ENCODE assay signal across 8 mouse cellular contexts in genomic region chr7:4996003-4996895, GRCm38 (mm10). TPM values are rescaled to one million over a fixed set of nuclear protein-coding genes. Genes with fewer than 3 reads are reported as not detected.
A peak's percentile ranks its signal among the peaks of the same experiment; 100 is the strongest.
DNase-seq lines count a peak whose midpoint lies in the region; ATAC-seq and TF ChIP-seq lines count a peak whose summit lies in the region.

Gene Zfp579 (minus strand): TSS chr7:4996158.

- peak; percentile 56 for DNase-seq in c-Kit-positive CD71-negative TER-119-negative erythroid progenitor cells, embryonic 14.5 days (ENCODE audit: low read depth)
- DNase-seq in heart, postnatal 14 days: peak; percentile 91 to 97
- DNase-seq in large intestine, adult 2 months (ENCODE audit: low read depth, low spot score): peak; percentile 59
- peak; percentile 90 to 92 for DNase-seq in lung, adult 18-20 months
- DNase-seq in thymus, adult 18-20 months: peak; percentile 73 to 78

- intact Hi-C loops in heart, postnatal 14 days (cut with DNase I): loop anchor here (2.0 kb wide), 1 partner anchor 17 kb away; no protein-coding TSS in a partner anchor

- H3K27me3 ChIP-seq in ES-Bruce4 (ENCODE audit: control insufficient read depth, insufficient read depth, low read length, poor library complexity, severe bottlenecking): no peaks in the 10 kb centered on the region; the same call in 1 of the 2 replicates
- H3K27me3 ChIP-seq in forebrain, embryonic 15.5 days: no peaks in the 10 kb centered on the region
- no peaks in the 10 kb centered on the region for H3K27me3 ChIP-seq in neural tube, embryonic 15.5 days (replicated peaks)

- TF ChIP-seq CTCF in ES-Bruce4 (IDR thresholded peaks at IDR 0.05; ENCODE audit: low read depth, low read length): no peak

- H3K9me3 ChIP-seq in ES-Bruce4 (replicated peaks; ENCODE audit: control insufficient read depth, insufficient read depth, low read length, poor library complexity, severe bottlenecking): no peaks in the 10 kb centered on the region
- no peaks in the 10 kb centered on the region for H3K9me3 ChIP-seq in forebrain, embryonic 15.5 days
- H3K9me3 ChIP-seq in neural tube, embryonic 15.5 days (replicated peaks): no peaks in the 10 kb centered on the region

- no peak within 1 kb of the TSS for H3K27ac ChIP-seq in ES-Bruce4 (ENCODE audit: insufficient read depth, low read length)
- H3K27ac ChIP-seq in forebrain, embryonic 15.5 days (replicated peaks): peak within 1 kb of the TSS; percentile 72
- peak within 1 kb of the TSS; percentile 90 for H3K27ac ChIP-seq in neural tube, embryonic 15.5 days (replicated peaks)

- peak within 1 kb of the TSS; percentile 85 for H3K4me2 ChIP-seq in forebrain, embryonic 15.5 days (replicated peaks)
- H3K4me2 ChIP-seq in neural tube, embryonic 15.5 days: peak within 1 kb of the TSS; percentile 77

- peak; percentile 87 for ATAC-seq in forebrain, embryonic 15.5 days (replicated peaks)
- peak; percentile 88 for ATAC-seq in neural tube, embryonic 15.5 days (ENCODE audit: low FRiP score)

- no peaks in the 10 kb centered on the region for H3K4me1 ChIP-seq in ES-Bruce4 (ENCODE audit: control insufficient read depth, insufficient read depth, low read length)
- H3K4me1 ChIP-seq in forebrain, embryonic 15.5 days: peaks cover 34% of the 10 kb centered on the region
- H3K4me1 ChIP-seq in neural tube, embryonic 15.5 days: peaks cover 41% of the 10 kb centered on the region

- 0 out of 2 replicates have a peak, but pooled peaks have one; percentile 15 for TF ChIP-seq EP300 in ES-Bruce4 (IDR thresholded peaks at IDR 0.05; ENCODE audit: insufficient read depth, low read depth, low read length)

- peak within 1 kb of the TSS; percentile 73 for H3K9ac ChIP-seq in ES-Bruce4 (ENCODE audit: low read depth, poor library complexity, severe bottlenecking)
- peak within 1 kb of the TSS; percentile 88 for H3K9ac ChIP-seq in forebrain, embryonic 15.5 days (replicated peaks)
- H3K9ac ChIP-seq in neural tube, embryonic 15.5 days (replicated peaks): peak within 1 kb of the TSS; percentile 81

- H3K4me3 ChIP-seq in ES-Bruce4 (ENCODE audit: low read depth, low read length): peak within 1 kb of the TSS; percentile 92
- H3K4me3 ChIP-seq in forebrain, embryonic 15.5 days: peak within 1 kb of the TSS; percentile 72
- H3K4me3 ChIP-seq in neural tube, embryonic 15.5 days (replicated peaks): peak within 1 kb of the TSS; percentile 73

- no peaks in the 10 kb centered on the region for H3K36me3 ChIP-seq in ES-Bruce4 (ENCODE audit: control insufficient read depth, insufficient read depth, low read length, poor library complexity, severe bottlenecking)
- H3K36me3 ChIP-seq in forebrain, embryonic 15.5 days: peaks cover 32% of the 10 kb centered on the region
- peaks cover 23% of the 10 kb centered on the region for H3K36me3 ChIP-seq in neural tube, embryonic 15.5 days

- 5% methylated on average over 22 of the region's 26 CpGs for WGBS in forebrain, embryonic 15.5 days
- WGBS in large intestine, adult 2 months: 5% methylated on average over 23 of the region's 26 CpGs
- WGBS in neural tube, embryonic 15.5 days: 4% methylated on average over 20 of the region's 26 CpGs

- TF ChIP-seq POLR2A in ES-Bruce4 (IDR thresholded peaks at IDR 0.05; ENCODE audit: insufficient read depth, low read length): peak; percentile 13

RNA-seq across cellular contexts. Expression of gene Zfp579, which starts in this region (rescaled TPM):
- 7.6 and 10.9 TPM in 2 replicates for polyA plus RNA-seq in ES-Bruce4 (2011; ENCODE audit: insufficient read depth, insufficient read length, low read depth, missing spikeins)
- polyA plus RNA-seq in forebrain, embryonic 15.5 days (2015; fragmentation: Nextera tagmentation; extraction: Ambion mirVana): 58.9 and 60.9 TPM in 2 replicates
- 10 to 100 TPM; 14.3 to 18.1 TPM for total RNA-seq in heart, postnatal 14 days (2021)
- polyA plus RNA-seq in large intestine, adult 2 months (2012; rRNA removed): 30.6 and 33.2 TPM in 2 replicates
- polyA plus RNA-seq in neural tube, embryonic 15.5 days (2015; fragmentation: Nextera tagmentation; extraction: Ambion mirVana): 49.6 and 57.0 TPM in 2 replicates
